Mouse (Mus musculus) MEL (cell line): ENCODE data around the gene Ncf2. TPM values are rescaled to one million over a fixed set of nuclear protein-coding genes. Genes with fewer than 3 reads are reported as not detected.

Experiments used
- DNase-seq: peaks from one replicate; pipeline ENCODE4 v3.0.0; 2011; ENCODE audit warnings: low read depth, low spot score
- H3K27ac ChIP-seq: 2 replicates; pipeline ENCODE4 v1.5.1; 2012; ENCODE audit warnings: low read depth, mild to moderate bottlenecking, control low read depth, low read length, moderate library complexity; ENCODE audit not compliant: control insufficient read depth
- H3K27me3 ChIP-seq, 2 experiments: fragments of 150-350 bp in 1 of 2; sonication (generic) in 1 of 2; 2 replicates each; pipeline ENCODE4 v1.6.1; 2012; ENCODE audit warnings: low read length in 2 of 2, mild to moderate bottlenecking in 2 of 2, improper control_type of control experiment in 1 of 2, moderate library complexity in 1 of 2; ENCODE audit not compliant: insufficient read depth in 2 of 2, control insufficient read depth in 1 of 2
- H3K36me3 ChIP-seq, 2 experiments: 2 replicates each; pipeline ENCODE4 v1.6.1; 2012 to 2014; ENCODE audit warnings: low read length in 2 of 2, improper control_type of control experiment in 1 of 2, inconsistent platforms in 1 of 2, mild to moderate bottlenecking in 1 of 2; ENCODE audit not compliant: insufficient read depth in 2 of 2, control insufficient read depth in 1 of 2
- H3K4me1 ChIP-seq, 2 experiments: fragments of 150-350 bp in 1 of 2; sonication (generic) in 1 of 2; 2 replicates each; pipeline ENCODE4 v1.6.1; 2012; ENCODE audit warnings: low read length in 2 of 2, improper control_type of control experiment in 1 of 2, mild to moderate bottlenecking in 1 of 2; ENCODE audit not compliant: insufficient read depth in 2 of 2, control insufficient read depth in 1 of 2
- H3K4me3 ChIP-seq, 2 experiments: fragments of 150-350 bp in 1 of 2; sonication (generic) in 1 of 2; 2 replicates each; pipeline ENCODE4 v1.5.1; 2012; ENCODE audit warnings: low read depth in 2 of 2, low read length in 2 of 2, mild to moderate bottlenecking in 2 of 2, moderate library complexity in 2 of 2, control low read depth in 1 of 2, improper control_type of control experiment in 1 of 2; ENCODE audit not compliant: control insufficient read depth in 1 of 2, insufficient read depth in 1 of 2
- H3K79me2 ChIP-seq: 2 replicates; pipeline ENCODE4 v1.6.1; 2012; ENCODE audit warnings: mild to moderate bottlenecking, low read length, moderate library complexity; ENCODE audit not compliant: control insufficient read depth, poor library complexity, insufficient read depth
- H3K9ac ChIP-seq: 2 replicates; pipeline ENCODE4 v1.6.1; 2012; ENCODE audit warnings: low read depth, mild to moderate bottlenecking, control low read depth, low read length, moderate library complexity; ENCODE audit not compliant: control insufficient read depth, poor library complexity, severe bottlenecking
- H3K9me3 ChIP-seq: fragments of 150-350 bp; sonication (generic); replicated peaks from 2 replicates; pipeline ENCODE4 v1.6.1; 2012; ENCODE audit warnings: mild to moderate bottlenecking, low read length, improper control_type of control experiment, moderate library complexity; ENCODE audit not compliant: insufficient read depth
- BHLHE40 ChIP-seq: IDR thresholded peaks from 2 replicates; pipeline ENCODE4 v1.6.1; 2012; ENCODE audit warnings: low read depth, mild to moderate bottlenecking, inconsistent platforms, low read length, improper control_type of control experiment, borderline replicate concordance
- CTCF ChIP-seq, 3 experiments: IDR thresholded peaks in 2 of 3; conservative IDR thresholded peaks in 1 of 3; 2 replicates each; pipeline ENCODE4 v1.5.1; 2011 to 2012; ENCODE audit warnings: low read length in 3 of 3, low read depth in 2 of 3, mild to moderate bottlenecking in 2 of 3, improper control_type of control experiment in 1 of 3, inconsistent platforms in 1 of 3, mixed read lengths in 1 of 3, moderate library complexity in 1 of 3; ENCODE audit not compliant: control insufficient read depth in 1 of 3, insufficient read depth in 1 of 3, poor library complexity in 1 of 3, severe bottlenecking in 1 of 3
- ELF1 ChIP-seq: IDR thresholded peaks from 2 replicates; pipeline ENCODE4 v1.6.1; 2014; ENCODE audit warnings: low read depth, mild to moderate bottlenecking, inconsistent platforms, low read length, improper control_type of control experiment, moderate library complexity
- EP300 ChIP-seq, 2 experiments: IDR thresholded peaks; 2 replicates each; pipeline ENCODE4 v1.6.1; 2011; ENCODE audit warnings: improper control_type of control experiment in 2 of 2, low read length in 2 of 2, low read depth in 1 of 2, mild to moderate bottlenecking in 1 of 2
- ETS1 ChIP-seq: IDR thresholded peaks from 2 replicates; pipeline ENCODE4 v1.6.1; 2012; ENCODE audit warnings: low read depth, mild to moderate bottlenecking, inconsistent platforms, low read length, improper control_type of control experiment, moderate library complexity
- GABPA ChIP-seq: IDR thresholded peaks from 2 replicates; pipeline ENCODE4 v1.6.1; 2012; ENCODE audit warnings: low read depth, mild to moderate bottlenecking, inconsistent platforms, low read length, improper control_type of control experiment, moderate library complexity
- HCFC1 ChIP-seq: IDR thresholded peaks from 2 replicates; pipeline ENCODE4 v1.6.1; 2012; ENCODE audit warnings: low read depth, mild to moderate bottlenecking, inconsistent platforms, low read length, improper control_type of control experiment, moderate library complexity
- JUND ChIP-seq: IDR thresholded peaks from 2 replicates; pipeline ENCODE4 v1.6.1; 2011; ENCODE audit warnings: low read depth, mild to moderate bottlenecking, improper control_type of control experiment, low read length
- MAFK ChIP-seq: IDR thresholded peaks from 2 replicates; pipeline ENCODE4 v1.6.1; 2011; ENCODE audit warnings: low read depth, mild to moderate bottlenecking, low read length, improper control_type of control experiment, borderline replicate concordance
- MXI1 ChIP-seq: IDR thresholded peaks from 2 replicates; pipeline ENCODE4 v1.6.1; 2011; ENCODE audit warnings: mild to moderate bottlenecking, low read depth, low read length, improper control_type of control experiment
- MYC ChIP-seq: IDR thresholded peaks from 2 replicates; pipeline ENCODE4 v1.6.1; 2011; ENCODE audit warnings: low read depth, mild to moderate bottlenecking, low read length, improper control_type of control experiment, moderate library complexity
- NELFE ChIP-seq: IDR thresholded peaks from 2 replicates; pipeline ENCODE4 v1.6.1; 2011; ENCODE audit warnings: low read depth, low read length, improper control_type of control experiment
- POLR2A ChIP-seq, 2 experiments: IDR thresholded peaks; 2 replicates each; pipeline ENCODE4 v1.6.1; 2011 to 2012; ENCODE audit warnings: low read length in 2 of 2, mild to moderate bottlenecking in 2 of 2, control low read depth in 1 of 2, improper control_type of control experiment in 1 of 2, low read depth in 1 of 2, moderate library complexity in 1 of 2; ENCODE audit not compliant: control insufficient read depth in 1 of 2, insufficient read depth in 1 of 2, poor library complexity in 1 of 2
- RAD21 ChIP-seq: IDR thresholded peaks from 2 replicates; pipeline ENCODE4 v1.6.1; 2011; ENCODE audit warnings: mild to moderate bottlenecking, low read depth, low read length, improper control_type of control experiment
- SMC3 ChIP-seq: IDR thresholded peaks from 2 replicates; pipeline ENCODE4 v1.6.1; 2011; ENCODE audit warnings: low read depth, low read length, improper control_type of control experiment
- TAL1 ChIP-seq: IDR thresholded peaks from 2 replicates; pipeline ENCODE4 v1.6.1; 2012; ENCODE audit warnings: mild to moderate bottlenecking, inconsistent platforms, low read length, moderate library complexity, mixed read lengths
- TBP ChIP-seq: IDR thresholded peaks from 2 replicates; pipeline ENCODE4 v1.8.0; 2011; ENCODE audit warnings: low read depth, low read length, improper control_type of control experiment
- TCF12 ChIP-seq: IDR thresholded peaks from 2 replicates; pipeline ENCODE4 v1.6.1; 2014; ENCODE audit warnings: low read depth, mild to moderate bottlenecking, inconsistent platforms, low read length, improper control_type of control experiment, moderate library complexity
- UBTF ChIP-seq: IDR thresholded peaks from 2 replicates; pipeline ENCODE4 v1.6.1; 2012; ENCODE audit warnings: low read depth, mild to moderate bottlenecking, inconsistent platforms, low read length, improper control_type of control experiment, moderate library complexity, borderline replicate concordance; ENCODE audit not compliant: insufficient read depth
- USF2 ChIP-seq, 2 experiments: IDR thresholded peaks; 2 replicates each; pipeline ENCODE4 v1.6.1; 2011 to 2012; ENCODE audit warnings: improper control_type of control experiment in 2 of 2, low read length in 2 of 2, borderline replicate concordance in 1 of 2, inconsistent platforms in 1 of 2, low read depth in 1 of 2, mild to moderate bottlenecking in 1 of 2; ENCODE audit not compliant: insufficient read depth in 1 of 2
- ZC3H11A ChIP-seq: IDR thresholded peaks from 2 replicates; pipeline ENCODE4 v1.6.1; 2012; ENCODE audit warnings: low read depth, mild to moderate bottlenecking, inconsistent platforms, low read length, improper control_type of control experiment
- ZKSCAN1 ChIP-seq: IDR thresholded peaks from 2 replicates; pipeline ENCODE4 v1.6.1; 2012; ENCODE audit warnings: low read depth, mild to moderate bottlenecking, inconsistent platforms, low read length, improper control_type of control experiment, moderate library complexity
- ZNF384 ChIP-seq: IDR thresholded peaks from 2 replicates; pipeline ENCODE4 v1.6.1; 2012; ENCODE audit warnings: low read depth, mild to moderate bottlenecking, inconsistent platforms, low read length, improper control_type of control experiment
- polyA plus RNA-seq, 2 experiments: library from polyadenylated mRNA; stranded (reverse) in 1 of 2; unstranded in 1 of 2; fragments of >175 nt in 1 of 2; fragments of >200 nt in 1 of 2; gene quantifications; 2 replicates each; pipeline versions ENCODE4 v1.2.1 to v1.2.4; 2012; ENCODE audit warnings: low replicate concordance in 2 of 2, low read depth in 1 of 2; ENCODE audit not compliant: insufficient read length in 2 of 2, insufficient read depth in 1 of 2, missing spikeins in 1 of 2
- total RNA-seq: library from RNA; depleted of rRNA; stranded (reverse); fragments of 300-350 nt; gene quantifications from 2 replicates; pipeline ENCODE4 v1.2.3, GENCODE M21; 2012; rRNA removed

Ncf2 gene
- total RNA-seq: 35.0 and 41.8 TPM in 2 replicates
- 10 to 100 TPM in 1 of 2 experiments, not detected in 1; 49.2 TPM for polyA plus RNA-seq

DNA sequence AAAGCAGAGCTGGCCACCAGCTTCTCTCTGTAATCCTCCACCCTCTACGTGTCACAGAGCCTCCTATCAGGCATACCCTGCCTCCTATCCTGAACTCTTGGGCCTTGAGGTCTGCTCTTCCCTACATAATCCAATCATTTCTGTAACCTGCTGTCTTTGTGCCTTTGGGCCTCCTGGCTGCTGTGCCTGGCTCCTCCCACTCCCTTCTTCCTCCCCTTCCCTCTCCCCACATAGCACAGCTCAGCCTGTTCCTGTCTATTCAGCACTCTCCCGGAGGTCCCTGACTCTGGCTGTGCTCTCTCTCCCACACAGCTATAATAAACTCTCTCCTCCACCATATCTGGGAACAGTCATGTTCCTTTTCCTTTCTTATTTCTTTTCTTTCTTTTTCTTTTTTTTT is at the start of gene Ncf2:
Ncf2 (plus strand) TSS at position 298 of the 400 bp plus-strand sequence.
- H3K27ac ChIP-seq: peak within 1 kb of the TSS; percentile 50
- no peaks in the 10 kb centered on the region for H3K79me2 ChIP-seq
- TF ChIP-seq CTCF (IDR thresholded peaks at IDR 0.05 in 2 of 3, conservative IDR thresholded peaks at IDR 0.05 in 1 of 3; ENCODE audit: control insufficient read depth in 1 of 3, insufficient read depth in 1 of 3, low read depth in 2 of 3, low read length in 3 of 3, poor library complexity in 1 of 3, severe bottlenecking in 1 of 3) (no peak), ELF1 (no peak), MXI1 (0 out of 2 replicates have a peak, but pooled peaks have one; percentile 40), ZC3H11A (no peak), TCF12 (no peak), MAFK (peak; percentile 21; the same call in 1 of the 2 replicates), USF2 (IDR thresholded peaks at IDR 0.05; ENCODE audit: borderline replicate concordance in 1 of 2, insufficient read depth in 1 of 2, low read depth in 1 of 2, low read length in 2 of 2) (no peak), TBP (0 out of 2 replicates have a peak, but pooled peaks have one; percentile 27), POLR2A (IDR thresholded peaks at IDR 0.05; ENCODE audit: control insufficient read depth in 1 of 2, insufficient read depth in 1 of 2, low read depth in 1 of 2, low read length in 2 of 2, poor library complexity in 1 of 2) (peak; percentile 31 to 46; a peak in 3 of 4 replicates), EP300 (IDR thresholded peaks at IDR 0.05; ENCODE audit: low read depth in 1 of 2, low read length in 2 of 2) (peak in 1 of 2 experiments; percentile 11; a peak in 1 of 4 replicates), ETS1 (0 out of 2 replicates have a peak, but pooled peaks have one; percentile 9), MYC (no peak), GABPA (no peak), UBTF (no peak), ZNF384 (peak; percentile 47; the same call in 1 of the 2 replicates), RAD21 (no peak), HCFC1 (0 out of 2 replicates have a peak, but pooled peaks have one; percentile 31), SMC3 (no peak), NELFE (no peak; the same call in none of the 2 replicates), BHLHE40 (no peak), TAL1 (no peak), JUND (no peak), ZKSCAN1 (no peak)
- no peaks in the 10 kb centered on the region for H3K9me3 ChIP-seq
- no peaks in the 10 kb centered on the region for H3K27me3 ChIP-seq
- H3K9ac ChIP-seq: peak within 1 kb of the TSS; percentile 51
- peak within 1 kb of the TSS; percentile 51 to 78 for H3K4me3 ChIP-seq
- H3K36me3 ChIP-seq: peaks cover 0 to 33% of the 10 kb centered on the region in 2 experiments; a peak in 2 of 4 replicates
- H3K4me1 ChIP-seq: peaks cover 26 to 49% of the 10 kb centered on the region in 2 experiments
- peak; percentile 79 for DNase-seq
